Mouse (Mus musculus): ENCODE results near the gene Prss23. TPM values are rescaled to one million over a fixed set of nuclear protein-coding genes. Genes with fewer than 3 reads are reported as not detected.

Gene Prss23
- total and polyA plus RNA-seq, 2 experiments = 5.5 to 6.0 TPM

DNA sequence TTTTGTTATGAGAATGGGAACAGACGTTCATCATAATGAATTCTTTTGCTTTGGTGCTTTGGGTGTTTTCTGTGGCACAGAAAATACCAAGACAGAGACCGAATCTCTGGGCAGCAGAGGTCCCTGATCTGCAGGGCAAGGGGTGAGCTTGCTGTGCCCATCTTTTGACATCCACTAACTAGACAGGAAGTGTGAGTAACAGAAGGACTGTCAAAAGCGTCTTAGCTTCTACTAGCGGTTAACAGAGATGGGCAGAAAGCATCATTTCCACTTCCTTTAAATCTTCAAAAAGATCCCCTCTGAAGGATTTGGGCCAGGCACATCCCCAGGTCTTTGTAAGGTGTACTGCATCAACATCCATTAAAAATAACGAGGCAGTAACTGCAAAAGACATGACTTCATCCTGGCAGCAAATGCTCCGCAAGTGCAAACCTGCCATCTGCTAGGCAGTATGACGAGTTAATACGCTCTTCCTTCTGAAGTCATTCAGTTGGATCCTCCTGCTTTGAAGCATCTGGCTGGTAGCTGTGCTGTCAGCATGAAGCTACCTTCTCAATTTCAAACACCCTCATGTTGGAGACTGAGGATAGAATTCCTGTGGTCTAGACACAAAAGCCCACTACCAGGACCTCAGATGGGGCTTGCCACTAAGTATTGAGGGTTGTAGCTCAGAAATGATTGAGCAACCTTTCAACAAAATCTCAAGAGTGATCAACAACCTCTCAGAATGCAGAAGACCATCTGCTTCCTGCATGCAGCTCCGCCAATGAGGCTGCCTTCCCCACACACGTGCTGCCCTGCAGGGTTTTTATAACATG lies 63.0 kb downstream of the Prss23 start:
- Histone ChIP-seq H3K4me3 (ENCODE audit: insufficient read depth, low read depth, low read length) (no peak overlapping the region), H3K9ac (ENCODE audit: low read depth, low read length) (no peak overlapping the region), H3K79me2 (ENCODE audit: control insufficient read depth, insufficient read depth, low read length) (no peaks in the 10 kb centered on the region), H3K4me1 (ENCODE audit: control insufficient read depth, insufficient read depth, low read length) (no peaks in the 10 kb centered on the region), H3K27me3 (ENCODE audit: control insufficient read depth, insufficient read depth, low read length) (no peaks in the 10 kb centered on the region), H3K36me3 (ENCODE audit: control insufficient read depth, insufficient read depth, low read length) (no peaks in the 10 kb centered on the region), H3K27ac (replicated peaks; ENCODE audit: insufficient read depth, low read depth, low read length) (no peak overlapping the region)
- WGBS = 86% methylated on average over 10 of the region's 10 CpGs
- TF ChIP-seq POLR2A (IDR thresholded peaks at IDR 0.05; ENCODE audit: extremely low read depth, insufficient read depth, low read length) (no peak), CTCF (IDR thresholded peaks at IDR 0.05; ENCODE audit: low read depth, low read length) (no peak)
- DNase-seq (ENCODE audit: extremely low read depth, low read depth, low spot score) = no peak

DNA sequence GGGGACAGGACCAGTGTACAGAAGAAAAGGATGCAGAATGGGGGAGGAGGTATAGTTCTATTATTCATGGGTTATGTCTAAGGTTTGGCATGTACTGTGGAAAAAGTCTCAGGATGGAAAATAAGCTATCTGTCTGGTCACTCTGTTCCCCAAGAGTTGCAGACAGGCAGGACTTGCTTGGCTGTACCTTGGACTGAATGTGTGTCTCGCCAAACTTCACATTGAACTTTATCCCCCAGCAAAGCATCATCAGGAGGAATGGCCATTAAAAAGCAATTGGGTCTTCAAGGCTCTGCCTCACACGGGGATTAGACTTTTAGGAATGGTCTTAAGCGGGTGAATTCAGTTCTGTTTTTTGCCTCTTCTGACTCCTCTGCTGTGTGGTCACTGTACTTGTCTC lies 63.7 kb downstream of the Prss23 start:
- Histone ChIP-seq H3K27me3 (ENCODE audit: control insufficient read depth, insufficient read depth, low read length) (no peaks in the 10 kb centered on the region), H3K4me1 (ENCODE audit: control insufficient read depth, insufficient read depth, low read length) (no peaks in the 10 kb centered on the region), H3K27ac (replicated peaks; ENCODE audit: insufficient read depth, low read depth, low read length) (no peak overlapping the region), H3K36me3 (ENCODE audit: control insufficient read depth, insufficient read depth, low read length) (no peaks in the 10 kb centered on the region), H3K79me2 (ENCODE audit: control insufficient read depth, insufficient read depth, low read length) (no peaks in the 10 kb centered on the region), H3K9ac (ENCODE audit: low read depth, low read length) (no peak overlapping the region), H3K4me3 (ENCODE audit: insufficient read depth, low read depth, low read length) (no peak overlapping the region)
- TF ChIP-seq CTCF (IDR thresholded peaks at IDR 0.05; ENCODE audit: low read depth, low read length) (no peak), POLR2A (IDR thresholded peaks at IDR 0.05; ENCODE audit: extremely low read depth, insufficient read depth, low read length) (no peak)
- peak; percentile 47 for DNase-seq (ENCODE audit: extremely low read depth, low read depth, low spot score)
- WGBS = 49% methylated on average over 3 of the region's 3 CpGs

DNA sequence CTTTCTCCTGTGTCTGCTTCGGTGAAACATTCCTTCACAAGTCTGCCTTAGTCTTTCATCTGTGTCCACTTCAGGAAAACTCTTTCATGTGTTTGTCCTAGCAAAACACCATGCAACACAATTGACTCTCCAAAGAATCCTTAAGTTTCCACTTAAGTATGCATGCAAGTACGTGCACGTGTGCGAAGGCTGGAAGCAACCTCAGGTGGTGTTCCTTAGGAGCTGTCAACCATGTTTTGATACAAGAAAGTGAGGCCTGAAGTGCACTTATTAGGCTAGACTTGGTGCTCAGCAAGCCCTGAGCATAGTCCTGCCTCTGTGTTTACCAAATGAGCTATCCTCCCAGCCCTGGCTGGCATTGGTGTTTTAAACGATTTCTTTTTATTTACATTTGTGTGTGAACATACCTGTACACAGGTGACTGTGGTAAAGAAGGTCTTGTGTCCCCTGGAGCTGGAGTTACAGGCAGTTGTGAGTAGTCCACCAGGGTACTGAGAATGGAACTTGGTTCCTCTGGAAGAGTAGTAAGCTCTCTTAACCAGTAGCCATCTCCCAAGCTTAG lies 64.3 kb downstream of the Prss23 start:
- no peaks in the 10 kb centered on the region for H3K36me3 ChIP-seq (ENCODE audit: control insufficient read depth, insufficient read depth, low read length)
- TF ChIP-seq POLR2A (IDR thresholded peaks at IDR 0.05; ENCODE audit: extremely low read depth, insufficient read depth, low read length) (no peak), CTCF (IDR thresholded peaks at IDR 0.05; ENCODE audit: low read depth, low read length) (no peak)
- H3K27me3 ChIP-seq (ENCODE audit: control insufficient read depth, insufficient read depth, low read length) = no peaks in the 10 kb centered on the region
- WGBS = 74% methylated on average over 5 of the region's 5 CpGs
- H3K4me3 ChIP-seq (ENCODE audit: insufficient read depth, low read depth, low read length) = no peak overlapping the region
- no peak overlapping the region for H3K9ac ChIP-seq (ENCODE audit: low read depth, low read length)
- no peaks in the 10 kb centered on the region for H3K4me1 ChIP-seq (ENCODE audit: control insufficient read depth, insufficient read depth, low read length)
- no peak overlapping the region for H3K27ac ChIP-seq (replicated peaks; ENCODE audit: insufficient read depth, low read depth, low read length)
- DNase-seq (ENCODE audit: extremely low read depth, low read depth, low spot score) = peak; percentile 51
- H3K79me2 ChIP-seq (ENCODE audit: control insufficient read depth, insufficient read depth, low read length) = no peaks in the 10 kb centered on the region

DNA sequence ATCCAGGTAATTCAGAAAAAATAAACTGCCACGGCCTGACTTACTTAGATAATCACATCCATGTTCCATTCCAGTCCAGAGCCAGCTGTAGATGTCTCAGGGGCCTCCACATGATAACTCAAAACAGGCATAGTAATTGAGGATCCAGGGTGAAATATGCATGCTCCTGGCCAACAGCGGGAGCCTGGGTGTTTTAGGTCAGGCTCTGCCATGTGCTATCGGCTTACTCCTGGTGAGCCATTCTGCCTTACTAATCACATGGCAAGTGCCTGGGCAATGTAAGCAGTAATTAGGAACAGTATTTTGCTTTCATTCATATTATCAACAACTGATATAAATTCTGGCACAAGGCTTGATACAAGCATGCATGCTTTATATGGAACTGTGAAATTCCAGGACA lies 65.6 kb downstream of the Prss23 start:
- Histone ChIP-seq H3K4me1 (ENCODE audit: control insufficient read depth, insufficient read depth, low read length) (no peaks in the 10 kb centered on the region), H3K79me2 (ENCODE audit: control insufficient read depth, insufficient read depth, low read length) (no peaks in the 10 kb centered on the region), H3K27ac (replicated peaks; ENCODE audit: insufficient read depth, low read depth, low read length) (no peak overlapping the region), H3K4me3 (ENCODE audit: insufficient read depth, low read depth, low read length) (no peak overlapping the region), H3K36me3 (ENCODE audit: control insufficient read depth, insufficient read depth, low read length) (no peaks in the 10 kb centered on the region), H3K27me3 (ENCODE audit: control insufficient read depth, insufficient read depth, low read length) (no peaks in the 10 kb centered on the region), H3K9ac (ENCODE audit: low read depth, low read length) (no peak overlapping the region)
- WGBS = 84% methylated on average over 3 of the region's 3 CpGs
- TF ChIP-seq CTCF (IDR thresholded peaks at IDR 0.05; ENCODE audit: low read depth, low read length) (no peak), POLR2A (IDR thresholded peaks at IDR 0.05; ENCODE audit: extremely low read depth, insufficient read depth, low read length) (no peak)
- peak; percentile 19 for DNase-seq (ENCODE audit: extremely low read depth, low read depth, low spot score)

DNA sequence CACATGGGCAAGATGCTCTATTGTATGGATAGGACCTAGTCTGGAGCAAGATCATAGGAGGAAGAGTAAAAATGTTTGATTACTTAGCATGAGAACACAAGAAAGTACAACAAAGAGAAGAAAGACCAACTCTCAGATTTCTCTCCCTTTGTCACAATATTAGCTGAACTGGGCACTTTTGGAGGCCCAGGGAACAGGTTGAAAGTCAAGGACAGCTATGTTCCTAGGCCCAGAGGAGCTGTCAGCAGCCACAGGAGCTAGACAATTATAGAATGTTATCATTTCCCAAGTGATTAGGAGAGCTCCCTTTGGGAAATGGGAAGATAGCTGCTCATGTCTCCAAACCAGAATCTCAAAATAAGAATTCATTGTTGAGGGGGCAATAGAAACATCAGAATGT lies 66.1 kb downstream of the Prss23 start:
- no peaks in the 10 kb centered on the region for H3K4me1 ChIP-seq (ENCODE audit: control insufficient read depth, insufficient read depth, low read length)
- H3K36me3 ChIP-seq (ENCODE audit: control insufficient read depth, insufficient read depth, low read length) = no peaks in the 10 kb centered on the region
- no peak for DNase-seq (ENCODE audit: extremely low read depth, low read depth, low spot score)
- H3K27me3 ChIP-seq (ENCODE audit: control insufficient read depth, insufficient read depth, low read length) = no peaks in the 10 kb centered on the region
- no peaks in the 10 kb centered on the region for H3K79me2 ChIP-seq (ENCODE audit: control insufficient read depth, insufficient read depth, low read length)
- no peak overlapping the region for H3K9ac ChIP-seq (ENCODE audit: low read depth, low read length)
- no peak overlapping the region for H3K4me3 ChIP-seq (ENCODE audit: insufficient read depth, low read depth, low read length)
- TF ChIP-seq CTCF (IDR thresholded peaks at IDR 0.05; ENCODE audit: low read depth, low read length) = no peak
- no peak for TF ChIP-seq POLR2A (IDR thresholded peaks at IDR 0.05; ENCODE audit: extremely low read depth, insufficient read depth, low read length)
- H3K27ac ChIP-seq (replicated peaks; ENCODE audit: insufficient read depth, low read depth, low read length) = no peak overlapping the region

DNA sequence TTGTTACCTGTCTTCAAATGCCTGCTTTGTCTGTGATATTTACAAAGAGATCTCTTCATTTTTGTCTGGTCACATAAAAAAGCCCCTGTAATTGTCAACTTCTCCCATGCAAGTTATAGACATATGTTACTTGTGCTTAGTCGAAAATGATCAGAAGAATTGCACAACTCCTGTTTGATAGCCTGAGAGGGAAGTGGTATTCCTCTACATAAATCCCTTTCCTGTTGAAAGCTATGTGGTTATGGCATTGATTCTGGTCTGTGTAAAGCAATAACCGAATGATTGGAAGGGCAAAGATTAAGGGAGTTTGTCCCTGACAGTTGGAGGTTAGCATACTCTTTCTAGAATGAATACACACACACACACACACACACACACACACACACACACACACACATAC lies 67.3 kb downstream of the Prss23 start:
- Histone ChIP-seq H3K36me3 (ENCODE audit: control insufficient read depth, insufficient read depth, low read length) (no peaks in the 10 kb centered on the region), H3K9ac (ENCODE audit: low read depth, low read length) (no peak overlapping the region), H3K4me3 (ENCODE audit: insufficient read depth, low read depth, low read length) (no peak overlapping the region), H3K79me2 (ENCODE audit: control insufficient read depth, insufficient read depth, low read length) (no peaks in the 10 kb centered on the region), H3K4me1 (ENCODE audit: control insufficient read depth, insufficient read depth, low read length) (no peaks in the 10 kb centered on the region), H3K27me3 (ENCODE audit: control insufficient read depth, insufficient read depth, low read length) (no peaks in the 10 kb centered on the region), H3K27ac (replicated peaks; ENCODE audit: insufficient read depth, low read depth, low read length) (no peak overlapping the region)
- WGBS = 33% methylated on average over 2 of the region's 2 CpGs
- no peak for DNase-seq (ENCODE audit: extremely low read depth, low read depth, low spot score)
- TF ChIP-seq POLR2A (IDR thresholded peaks at IDR 0.05; ENCODE audit: extremely low read depth, insufficient read depth, low read length) (no peak), CTCF (IDR thresholded peaks at IDR 0.05; ENCODE audit: low read depth, low read length) (no peak)

Other genes starting within 250 kb of the Prss23 start
- gene Tmem135, start 123.0 kb downstream of the Prss23 start, total RNA-seq (2014; rRNA removed) = 60.4 and 60.5 TPM in 2 replicates
- gene Tmem135, start 123.0 kb downstream of the Prss23 start, polyA plus RNA-seq (2012; rRNA removed) = 101 and 108 TPM in 2 replicates
- 11.5 and 12.1 TPM in 2 replicates for gene Fzd4, start 122.8 kb downstream of the Prss23 start, total RNA-seq (2014; rRNA removed)
- 4.8 and 6.3 TPM in 2 replicates for gene Fzd4, start 122.8 kb downstream of the Prss23 start, polyA plus RNA-seq (2012; rRNA removed)
- gene Me3, start 105.2 kb upstream of the Prss23 start, total RNA-seq (2014; rRNA removed) = 0.20 and 0.28 TPM in 2 replicates
- gene Me3, start 105.2 kb upstream of the Prss23 start, polyA plus RNA-seq (2012; rRNA removed) = 0.06 and 0.20 TPM in 2 replicates